Mouse (Mus musculus) heart, embryonic 16.5 days (tissue): ENCODE results near the gene Ccdc33. TPM values are rescaled to one million over a fixed set of nuclear protein-coding genes. Genes with fewer than 3 reads are reported as not detected.

Experiments used
- ATAC-seq: fragments of 200-750 bp; cut with Nextera tagmentation; replicated peaks from 2 replicates; pipeline ENCODE4 v1.8.0; 2017; ENCODE audit warnings: moderate number of reproducible peaks; ENCODE audit not compliant: insufficient read depth, low FRiP score; ENCODE audit errors: extremely low read depth
- H3K27ac ChIP-seq: fragments of 300-500 bp; sonication (generic); 2 replicates; pipeline ENCODE4 v1.5.1; 2014; ENCODE audit warnings: mild to moderate bottlenecking, low read length, control low read depth, moderate library complexity
- H3K27me3 ChIP-seq: fragments of 300-500 bp; sonication (generic); 2 replicates; pipeline ENCODE4 v1.6.1; 2014; ENCODE audit warnings: low read length, mixed read lengths; ENCODE audit not compliant: control insufficient read depth, insufficient read depth
- H3K36me3 ChIP-seq: fragments of 300-500 bp; sonication (generic); 2 replicates; pipeline ENCODE4 v1.6.1; 2014; ENCODE audit not compliant: control insufficient read depth, insufficient read depth
- H3K4me1 ChIP-seq: fragments of 300-500 bp; sonication (generic); 2 replicates; pipeline ENCODE4 v1.6.1; 2014; ENCODE audit warnings: low read length, mixed read lengths; ENCODE audit not compliant: control insufficient read depth, insufficient read depth
- H3K4me2 ChIP-seq: fragments of 300-500 bp; sonication (generic); 2 replicates; pipeline ENCODE4 v1.6.1; 2014; ENCODE audit warnings: low read depth, mild to moderate bottlenecking, control low read depth, low read length
- H3K4me3 ChIP-seq: fragments of 300-500 bp; sonication (generic); 2 replicates; pipeline ENCODE4 v1.5.1; 2014; ENCODE audit warnings: mild to moderate bottlenecking, control low read depth, low read length
- H3K9ac ChIP-seq: fragments of 300-500 bp; sonication (generic); 2 replicates; pipeline ENCODE4 v1.6.1; 2014; ENCODE audit warnings: low read length, control low read depth
- H3K9me3 ChIP-seq: fragments of 300-500 bp; sonication (generic); replicated peaks from 2 replicates; pipeline ENCODE4 v1.6.1; 2016; ENCODE audit warnings: low read length; ENCODE audit not compliant: control insufficient read depth
- WGBS: fragments of 180-500 bp; shearing (Covaris S2); extraction: QIAGEN DNeasy Blood & Tissue Kit; methylation state at CpG from one replicate; pipeline ENCODE4 v1.1.7; 2014; 5-methylcytosine and 5-hydroxymethylcytosine counted together
- polyA plus RNA-seq: library from polyadenylated mRNA; unstranded; fragments of >200 nt; fragmentation: Nextera tagmentation; extraction: Ambion mirVana; gene quantifications from 2 replicates; pipeline ENCODE4 v1.2.1, GENCODE M21; 2015

Ccdc33 gene
- polyA plus RNA-seq, 1 experiment from 2014 or later, result 0.20 TPM

- H3K27ac ChIP-seq, result no peak overlapping the region
Measured at GRCm38 (mm10) chr9:58116024-58116651, 2.5 kb downstream of the Ccdc33 start.

GRCm38 (mm10) chr9:58115297-58115925, 3.2 kb downstream of the Ccdc33 start:
- no peak overlapping the region for H3K4me3 ChIP-seq
- peaks cover 14% of the 10 kb centered on the region for H3K4me1 ChIP-seq
- H3K4me2 ChIP-seq, result no peak overlapping the region
- 33% methylated on average over 7 of the region's 7 CpGs for WGBS
- no peak overlapping the region for H3K27ac ChIP-seq
- peaks cover 10% of the 10 kb centered on the region for H3K27me3 ChIP-seq
- H3K9ac ChIP-seq, result no peak overlapping the region; the same call in 1 of the 2 replicates
- no peaks in the 10 kb centered on the region for H3K36me3 ChIP-seq
- no peak for ATAC-seq
- H3K9me3 ChIP-seq, result no peaks in the 10 kb centered on the region

More at GRCm38 (mm10) chr9:58116024-58116651, 2.5 kb downstream of the Ccdc33 start:
- no peaks in the 10 kb centered on the region for H3K9me3 ChIP-seq
- H3K36me3 ChIP-seq, result no peaks in the 10 kb centered on the region
- no peak overlapping the region for H3K4me3 ChIP-seq
- no peak for ATAC-seq
- WGBS, result 53% methylated on average over 7 of the region's 7 CpGs
- H3K9ac ChIP-seq, result no peak overlapping the region
- H3K4me2 ChIP-seq, result no peak overlapping the region
- peaks cover 10% of the 10 kb centered on the region for H3K27me3 ChIP-seq
- H3K4me1 ChIP-seq, result peaks cover 18% of the 10 kb centered on the region

DNA sequence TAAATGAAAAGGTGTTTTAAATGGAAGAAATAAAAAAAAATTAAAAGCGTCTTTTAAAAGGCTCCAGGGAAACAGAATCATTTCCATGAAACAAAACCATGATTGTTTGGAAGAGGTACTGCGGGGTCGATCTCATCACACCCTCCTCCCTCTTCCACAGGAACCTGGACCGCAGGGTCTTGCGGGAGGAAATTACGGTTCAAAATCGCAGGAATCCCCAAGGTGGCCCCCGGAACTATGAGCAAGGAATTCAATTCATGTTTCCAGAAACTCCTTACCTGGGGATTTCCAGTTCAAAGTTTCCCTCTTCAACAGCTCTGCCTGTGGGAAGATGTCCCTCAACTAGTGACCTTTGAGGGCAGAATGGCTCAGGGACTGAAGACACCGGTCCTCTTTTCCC, 4.6 kb downstream of the Ccdc33 start:
- Histone ChIP-seq H3K4me2 (peak overlapping the region; percentile 54), H3K4me1 (peaks cover 13% of the 10 kb centered on the region), H3K27ac (no peak overlapping the region), H3K4me3 (no peak overlapping the region; the same call in 1 of the 2 replicates), H3K9me3 (no peaks in the 10 kb centered on the region), H3K36me3 (no peaks in the 10 kb centered on the region), H3K27me3 (peaks cover 10% of the 10 kb centered on the region), H3K9ac (no peak overlapping the region)
- no peak for ATAC-seq
- 15% methylated on average over 9 of the region's 9 CpGs for WGBS

- Histone ChIP-seq H3K4me1 (peaks cover 13% of the 10 kb centered on the region), H3K9me3 (no peaks in the 10 kb centered on the region), H3K36me3 (no peaks in the 10 kb centered on the region), H3K27ac (no peak overlapping the region), H3K9ac (peak overlapping the region; percentile 44), H3K4me3 (peak overlapping the region; percentile 32), H3K4me2 (peak overlapping the region; percentile 54), H3K27me3 (peaks cover 10% of the 10 kb centered on the region)
- no peak for ATAC-seq
- 8% methylated on average over 22 of the region's 22 CpGs for WGBS
Measured at GRCm38 (mm10) chr9:58113279-58113884, 5.2 kb downstream of the Ccdc33 start.

GRCm38 (mm10) chr9:58112866-58113278, 5.8 kb downstream of the Ccdc33 start:
- no peak overlapping the region for H3K4me3 ChIP-seq
- H3K9me3 ChIP-seq, result no peaks in the 10 kb centered on the region
- H3K4me2 ChIP-seq, result peak overlapping the region; percentile 54; the same call in 1 of the 2 replicates
- H3K36me3 ChIP-seq, result no peaks in the 10 kb centered on the region
- H3K4me1 ChIP-seq, result peaks cover 13% of the 10 kb centered on the region
- no peak overlapping the region for H3K9ac ChIP-seq
- H3K27me3 ChIP-seq, result peaks cover 10% of the 10 kb centered on the region
- WGBS, result 13% methylated on average over 6 of the region's 6 CpGs
- H3K27ac ChIP-seq, result no peak overlapping the region
- no peak for ATAC-seq

- H3K4me2 ChIP-seq, result no peak overlapping the region
- no peaks in the 10 kb centered on the region for H3K9me3 ChIP-seq
- peaks cover 10% of the 10 kb centered on the region for H3K27me3 ChIP-seq
- H3K36me3 ChIP-seq, result no peaks in the 10 kb centered on the region
- ATAC-seq, result peak; percentile 50
- no peak overlapping the region for H3K4me3 ChIP-seq
- no peak overlapping the region for H3K27ac ChIP-seq
- WGBS, result 32% methylated on average over 6 of the region's 6 CpGs
- H3K9ac ChIP-seq, result no peak overlapping the region
- H3K4me1 ChIP-seq, result peaks cover 13% of the 10 kb centered on the region
Measured at GRCm38 (mm10) chr9:58112321-58112751, 6.3 kb downstream of the Ccdc33 start.

DNA sequence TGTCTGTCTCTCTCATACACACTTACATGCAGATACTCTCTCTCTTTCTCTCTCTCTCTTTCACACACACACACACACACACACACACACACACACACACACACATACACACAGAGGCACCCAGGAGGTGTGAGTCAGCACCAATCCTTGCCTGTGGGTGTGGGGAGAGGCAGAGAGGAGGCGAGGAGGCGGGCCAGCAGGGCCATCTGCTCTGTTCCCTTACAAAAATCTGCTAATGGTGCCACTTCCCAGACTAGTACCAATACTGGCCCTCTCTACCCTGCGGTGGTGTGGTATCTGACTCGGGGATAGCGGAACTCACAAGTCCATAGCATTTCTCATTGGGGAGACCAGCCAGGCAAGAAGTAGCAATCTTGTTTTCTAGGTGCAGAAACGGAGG, 7.2 kb downstream of the Ccdc33 start:
- Histone ChIP-seq H3K27ac (no peak overlapping the region), H3K36me3 (no peaks in the 10 kb centered on the region), H3K27me3 (peaks cover 10% of the 10 kb centered on the region), H3K4me1 (peaks cover 13% of the 10 kb centered on the region), H3K9ac (no peak overlapping the region), H3K4me3 (no peak overlapping the region), H3K9me3 (no peaks in the 10 kb centered on the region), H3K4me2 (no peak overlapping the region)
- WGBS, result 61% methylated on average over 6 of the region's 6 CpGs
- no peak for ATAC-seq

DNA sequence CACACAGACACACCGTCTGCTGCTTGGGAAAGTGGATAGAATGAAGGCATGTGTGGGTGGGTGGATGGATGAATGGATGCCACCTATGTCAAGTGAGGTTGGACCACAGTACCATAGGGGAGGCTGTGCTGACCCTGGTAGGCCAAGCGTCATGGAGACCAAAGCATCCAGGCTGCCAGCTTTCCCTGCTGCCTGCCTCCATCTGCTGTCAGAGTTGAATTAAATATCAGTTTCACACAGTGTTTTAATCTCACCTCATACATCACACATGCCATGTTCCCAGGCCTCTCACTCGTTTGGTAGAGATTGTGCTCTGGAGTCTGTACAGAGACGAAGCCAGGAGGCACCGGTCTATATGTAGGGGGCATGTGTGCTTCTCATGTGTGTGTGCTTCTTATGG, 7.8 kb downstream of the Ccdc33 start:
- H3K4me2 ChIP-seq, result no peak overlapping the region
- no peaks in the 10 kb centered on the region for H3K9me3 ChIP-seq
- WGBS, result 58% methylated on average over 5 of the region's 5 CpGs
- no peak overlapping the region for H3K9ac ChIP-seq
- no peak overlapping the region for H3K4me3 ChIP-seq
- H3K27ac ChIP-seq, result no peak overlapping the region
- peaks cover 13% of the 10 kb centered on the region for H3K4me1 ChIP-seq
- no peak for ATAC-seq
- H3K27me3 ChIP-seq, result peaks cover 10% of the 10 kb centered on the region
- H3K36me3 ChIP-seq, result no peaks in the 10 kb centered on the region

DNA sequence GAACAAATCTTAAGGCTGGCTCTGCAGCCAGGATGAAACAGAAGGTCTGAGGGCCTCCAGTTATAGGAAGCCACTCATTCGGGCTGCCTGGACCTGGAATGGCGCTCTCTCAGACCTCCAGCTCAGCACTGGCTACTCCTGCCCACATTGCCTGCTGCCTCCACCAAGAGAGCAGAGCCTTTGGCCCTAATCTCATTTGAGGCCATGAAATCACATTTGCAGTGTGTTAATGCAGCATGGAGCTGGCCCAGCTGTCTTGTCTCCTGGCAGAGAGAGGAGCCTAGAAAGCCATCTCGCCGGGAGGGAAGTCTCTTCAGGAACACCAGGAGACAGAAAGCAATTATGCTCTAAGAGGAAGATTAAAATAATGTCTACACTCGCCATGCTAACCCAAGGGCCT, 11.1 kb downstream of the Ccdc33 start:
- peaks cover 4% of the 10 kb centered on the region; the same call in 1 of the 2 replicates for H3K27me3 ChIP-seq
- no peaks in the 10 kb centered on the region for H3K9me3 ChIP-seq
- no peak for ATAC-seq
- no peaks in the 10 kb centered on the region for H3K36me3 ChIP-seq
- H3K4me3 ChIP-seq, result no peak overlapping the region
- 60% methylated on average over 5 of the region's 5 CpGs for WGBS
- no peaks in the 10 kb centered on the region for H3K4me1 ChIP-seq
- H3K4me2 ChIP-seq, result no peak overlapping the region
- no peak overlapping the region for H3K9ac ChIP-seq
- no peak overlapping the region for H3K27ac ChIP-seq
